Mouse (Mus musculus): ENCODE data around the gene Reps1.

DNA sequence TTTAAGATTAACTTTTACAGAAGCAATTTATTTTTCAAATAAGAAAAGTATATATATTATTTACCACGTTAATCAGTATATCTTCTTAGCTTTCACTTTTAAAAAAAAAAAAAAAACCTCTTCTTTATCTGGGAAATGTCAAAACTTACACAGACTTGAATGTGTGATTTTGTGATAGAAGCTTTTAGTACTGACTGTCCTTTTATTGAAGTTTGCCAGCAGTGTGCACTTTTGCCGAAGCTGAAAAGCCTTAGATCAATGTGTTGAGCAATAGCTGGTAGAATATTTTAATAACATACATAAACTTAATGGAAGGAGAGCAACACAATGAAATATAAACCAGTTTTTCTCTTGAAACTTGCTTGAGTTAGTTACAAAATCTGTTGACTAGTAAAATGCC lies 5.1 kb downstream of the Reps1 start:
- TF ChIP-seq CTCF (IDR thresholded peaks at IDR 0.05; ENCODE audit: extremely low read depth, insufficient read depth, low read length): no peak
- no peak for TF ChIP-seq POLR2A (IDR thresholded peaks at IDR 0.05; ENCODE audit: extremely low read depth, insufficient read depth, low read length)
